Mouse (Mus musculus): Measurements from ENCODE around the gene Fbxw8. TPM values are rescaled to one million over a fixed set of nuclear protein-coding genes. Genes with fewer than 3 reads are reported as not detected.

The Fbxw8 gene
- total and polyA plus RNA-seq, 3 experiments: 26.1 to 34.0 (median 30.2) TPM

DNA sequence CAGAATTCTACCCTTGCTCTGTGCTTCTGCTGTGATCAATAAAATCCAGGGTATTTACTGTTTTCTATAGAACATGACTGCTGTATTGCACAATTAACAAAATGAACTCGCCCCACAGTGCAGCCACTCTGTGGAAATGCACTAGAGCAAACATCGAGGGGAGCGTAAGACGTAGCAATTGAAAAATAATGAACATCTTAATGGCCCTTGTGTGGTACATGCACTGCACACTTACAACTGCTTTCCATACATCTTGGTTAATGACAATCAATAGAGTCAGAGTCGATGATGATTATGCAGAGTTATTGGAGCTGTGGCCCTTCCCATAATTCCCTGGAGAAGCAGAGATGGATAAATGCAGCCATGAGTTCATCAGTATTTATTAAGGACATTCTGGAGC lies 36.3 kb downstream of the Fbxw8 start:
- no peak for TF ChIP-seq POLR2AphosphoS5 (IDR thresholded peaks at IDR 0.05; ENCODE audit: insufficient replicate concordance, low read depth, low read length)
- Histone ChIP-seq H3K4me3 (ENCODE audit: low read depth, low read length) (no peak overlapping the region), H3K36me3 (replicated peaks) (peaks cover 98% of the 10 kb centered on the region), H3K4me1 (ENCODE audit: insufficient read depth, low read depth, low read length) (no peaks in the 10 kb centered on the region), H3K27me3 (ENCODE audit: insufficient read depth, low read length) (no peaks in the 10 kb centered on the region), H3K9me3 (replicated peaks) (no peaks in the 10 kb centered on the region)
- DNase-seq (ENCODE audit: low spot score) (no peak), ATAC-seq (ENCODE audit: extremely low read depth, insufficient number of reproducible peaks, low FRiP score, poor library complexity, severe bottlenecking) (no peak)

DNA sequence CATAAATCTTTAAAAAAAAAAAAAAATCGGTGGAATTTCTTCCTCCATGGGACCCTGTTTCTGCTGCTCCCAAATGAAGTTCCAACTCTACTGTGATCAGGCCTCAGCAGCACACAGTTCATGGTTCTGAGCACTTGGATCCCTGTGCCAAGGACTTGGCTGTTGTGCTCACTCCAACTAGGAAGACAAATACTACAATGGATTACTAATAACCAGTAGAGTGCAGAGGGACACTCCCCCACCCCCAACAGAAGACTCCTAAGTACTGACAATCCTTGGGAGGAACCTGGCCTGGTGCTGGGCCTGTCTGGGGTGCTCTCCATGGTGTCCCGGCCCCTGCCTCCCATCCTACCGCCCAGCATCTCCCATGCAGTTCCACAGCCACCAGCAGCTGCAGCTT lies 36.9 kb downstream of the Fbxw8 start:
- Histone ChIP-seq H3K4me3 (ENCODE audit: low read depth, low read length) (no peak overlapping the region), H3K36me3 (replicated peaks) (peaks cover 98% of the 10 kb centered on the region), H3K9me3 (replicated peaks) (no peaks in the 10 kb centered on the region), H3K27me3 (ENCODE audit: insufficient read depth, low read length) (no peaks in the 10 kb centered on the region), H3K4me1 (ENCODE audit: insufficient read depth, low read depth, low read length) (no peaks in the 10 kb centered on the region)
- ATAC-seq (ENCODE audit: extremely low read depth, insufficient number of reproducible peaks, low FRiP score, poor library complexity, severe bottlenecking) (no peak), DNase-seq (ENCODE audit: low spot score) (no peak)
- no peak for TF ChIP-seq TAL1 (conservative IDR thresholded peaks at IDR 0.05; ENCODE audit: low read depth, low read length)
- no peak for TF ChIP-seq GATA1 (IDR thresholded peaks at IDR 0.05; ENCODE audit: borderline replicate concordance, low read length)
- no peak for TF ChIP-seq POLR2AphosphoS5 (IDR thresholded peaks at IDR 0.05; ENCODE audit: insufficient replicate concordance, low read depth, low read length)
- no peak for TF ChIP-seq GATA2 (IDR thresholded peaks at IDR 0.05; ENCODE audit: borderline replicate concordance, low read depth, low read length)
- TF ChIP-seq CTCF (IDR thresholded peaks at IDR 0.05; ENCODE audit: low read depth, low read length): no peak

DNA sequence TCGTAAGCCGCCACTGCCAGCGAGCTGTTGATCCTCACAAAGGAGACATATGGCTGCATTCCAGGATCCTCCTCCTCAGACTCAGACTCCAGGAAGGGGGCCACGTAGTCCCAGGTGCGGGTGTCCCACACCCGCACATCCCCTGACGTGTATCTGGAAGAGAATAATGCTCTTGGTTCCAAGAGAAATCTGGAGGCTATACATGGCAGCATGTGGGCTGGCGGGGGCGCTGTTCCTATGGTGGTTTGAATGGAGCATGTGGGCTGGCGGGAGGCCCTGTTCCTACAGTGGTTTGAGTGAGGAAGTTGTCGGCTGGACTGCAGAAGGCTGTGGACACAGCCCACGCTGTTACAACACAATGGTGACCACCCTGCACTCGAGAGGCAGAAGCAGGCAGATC lies 41.6 kb downstream of the Fbxw8 start:
- Histone ChIP-seq H3K27me3 (ENCODE audit: insufficient read depth, low read length) (no peaks in the 10 kb centered on the region), H3K4me3 (ENCODE audit: low read depth, low read length) (no peak overlapping the region), H3K9me3 (replicated peaks) (no peaks in the 10 kb centered on the region), H3K4me1 (ENCODE audit: insufficient read depth, low read depth, low read length) (no peaks in the 10 kb centered on the region), H3K36me3 (replicated peaks) (peaks cover 96% of the 10 kb centered on the region)
- no peak for DNase-seq (ENCODE audit: low spot score)
- no peak for TF ChIP-seq GATA2 (IDR thresholded peaks at IDR 0.05; ENCODE audit: borderline replicate concordance, low read depth, low read length)
- no peak for TF ChIP-seq POLR2AphosphoS5 (IDR thresholded peaks at IDR 0.05; ENCODE audit: insufficient replicate concordance, low read depth, low read length)
- no peak for TF ChIP-seq CTCF (IDR thresholded peaks at IDR 0.05; ENCODE audit: low read depth, low read length)
- TF ChIP-seq GATA1 (IDR thresholded peaks at IDR 0.05; ENCODE audit: borderline replicate concordance, low read length): no peak
- no peak for TF ChIP-seq TAL1 (conservative IDR thresholded peaks at IDR 0.05; ENCODE audit: low read depth, low read length)
- no peak for ATAC-seq (ENCODE audit: extremely low read depth, insufficient number of reproducible peaks, low FRiP score, poor library complexity, severe bottlenecking)

DNA sequence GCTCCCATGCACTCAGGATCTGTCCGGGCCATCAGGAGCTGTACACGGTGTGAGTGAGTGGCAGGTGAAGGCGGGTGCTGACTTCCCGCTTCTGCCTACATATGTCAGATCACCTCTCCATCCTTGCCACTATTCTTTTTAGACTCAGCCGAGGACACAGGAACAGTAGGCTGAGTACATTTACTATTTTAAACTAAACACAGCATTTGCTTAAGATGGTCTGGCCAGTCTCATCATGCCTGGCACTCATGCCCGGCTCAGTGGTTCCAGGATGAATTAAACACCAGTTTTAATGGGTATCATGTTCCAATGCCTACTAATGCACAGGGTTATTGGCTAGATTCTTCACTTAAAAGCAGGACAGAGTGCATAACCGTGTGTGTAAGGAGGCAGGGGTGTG lies 42.2 kb downstream of the Fbxw8 start:
- Histone ChIP-seq H3K4me3 (ENCODE audit: low read depth, low read length) (no peak overlapping the region), H3K27me3 (ENCODE audit: insufficient read depth, low read length) (no peaks in the 10 kb centered on the region), H3K36me3 (replicated peaks) (peaks cover 97% of the 10 kb centered on the region), H3K4me1 (ENCODE audit: insufficient read depth, low read depth, low read length) (no peaks in the 10 kb centered on the region), H3K9me3 (replicated peaks) (no peaks in the 10 kb centered on the region)
- no peak for DNase-seq (ENCODE audit: low spot score)
- ATAC-seq (ENCODE audit: extremely low read depth, insufficient number of reproducible peaks, low FRiP score, poor library complexity, severe bottlenecking): no peak
- TF ChIP-seq GATA2 (IDR thresholded peaks at IDR 0.05; ENCODE audit: borderline replicate concordance, low read depth, low read length) (no peak), CTCF (IDR thresholded peaks at IDR 0.05; ENCODE audit: low read depth, low read length) (no peak), POLR2AphosphoS5 (IDR thresholded peaks at IDR 0.05; ENCODE audit: insufficient replicate concordance, low read depth, low read length) (no peak), TAL1 (conservative IDR thresholded peaks at IDR 0.05; ENCODE audit: low read depth, low read length) (no peak), GATA1 (IDR thresholded peaks at IDR 0.05; ENCODE audit: borderline replicate concordance, low read length) (no peak)

DNA sequence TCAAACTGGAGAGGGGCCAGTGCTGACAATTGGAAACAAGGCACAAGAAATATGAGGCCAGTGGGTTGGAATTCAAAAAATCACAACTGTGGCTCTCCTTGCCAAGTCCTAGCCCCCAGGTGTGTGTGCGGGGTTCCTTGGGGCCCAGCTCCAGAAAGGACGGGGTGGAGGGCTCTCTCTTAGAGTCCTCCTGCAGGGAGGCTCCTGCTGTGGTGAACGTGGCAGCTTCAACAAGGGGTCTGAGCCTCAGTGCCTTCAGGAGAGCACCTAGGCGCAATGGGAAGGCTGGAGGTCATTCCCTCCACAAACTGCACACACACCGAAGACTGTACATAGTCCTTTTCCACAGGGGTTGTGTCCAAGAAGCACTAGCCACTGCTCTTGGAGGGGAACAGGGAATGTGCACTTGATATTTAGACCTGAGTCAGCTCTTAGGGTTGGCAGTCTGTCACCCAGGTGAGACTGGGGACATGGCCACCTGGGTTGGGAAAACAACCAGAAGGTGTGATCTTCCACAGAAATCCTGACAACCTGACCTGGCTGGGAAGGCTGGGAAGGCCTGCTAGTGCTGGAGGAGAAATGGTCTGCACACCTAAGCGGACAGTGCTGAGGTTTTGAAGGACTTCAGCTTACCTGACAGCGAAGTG lies 46.3 kb downstream of the Fbxw8 start:
- no peaks in the 10 kb centered on the region for H3K27me3 ChIP-seq (ENCODE audit: insufficient read depth, low read length)
- H3K36me3 ChIP-seq (replicated peaks): peaks cover 96% of the 10 kb centered on the region
- no peaks in the 10 kb centered on the region for H3K9me3 ChIP-seq (replicated peaks)
- no peak for DNase-seq (ENCODE audit: low spot score)
- no peak for ATAC-seq (ENCODE audit: extremely low read depth, insufficient number of reproducible peaks, low FRiP score, poor library complexity, severe bottlenecking)
- no peaks in the 10 kb centered on the region for H3K4me1 ChIP-seq (ENCODE audit: insufficient read depth, low read depth, low read length)
- no peak overlapping the region for H3K4me3 ChIP-seq (ENCODE audit: low read depth, low read length)
- no peak for TF ChIP-seq CTCF (IDR thresholded peaks at IDR 0.05; ENCODE audit: low read depth, low read length)

DNA sequence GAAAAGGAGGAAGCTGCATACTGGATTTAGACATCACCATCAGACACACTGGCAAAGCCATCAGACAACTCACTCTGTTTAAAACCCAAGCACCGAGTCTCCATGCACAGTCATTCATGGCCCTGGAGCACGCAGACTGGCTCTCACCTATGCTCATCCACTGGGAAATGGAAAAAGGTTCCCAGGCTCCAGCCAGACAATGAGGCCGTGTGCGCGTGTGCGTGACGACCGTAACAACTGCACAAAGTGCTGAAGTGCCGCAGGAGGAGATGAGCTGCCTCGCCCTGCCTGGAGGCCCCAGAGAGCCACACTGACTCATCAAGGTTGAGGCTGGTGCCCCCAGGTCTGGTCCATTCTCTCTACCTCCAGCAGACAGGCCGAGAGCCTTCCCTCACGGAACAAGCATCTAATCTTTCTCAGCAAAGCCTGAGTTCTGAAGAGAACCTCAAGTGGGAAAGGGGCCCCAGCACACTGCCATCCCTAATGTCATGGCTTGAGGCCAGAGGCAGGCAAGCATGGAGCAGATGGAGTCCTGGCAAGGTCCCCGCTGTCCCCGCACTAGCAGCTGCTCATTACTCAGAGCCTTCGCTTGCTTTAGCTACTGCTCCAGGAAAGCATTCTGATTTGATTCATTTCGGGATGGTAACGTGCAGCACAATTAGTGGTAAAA lies 47.0 kb downstream of the Fbxw8 start:
- no peak for ATAC-seq (ENCODE audit: extremely low read depth, insufficient number of reproducible peaks, low FRiP score, poor library complexity, severe bottlenecking)
- H3K4me1 ChIP-seq (ENCODE audit: insufficient read depth, low read depth, low read length): no peaks in the 10 kb centered on the region
- no peaks in the 10 kb centered on the region for H3K27me3 ChIP-seq (ENCODE audit: insufficient read depth, low read length)
- H3K4me3 ChIP-seq (ENCODE audit: low read depth, low read length): no peak overlapping the region
- peaks cover 94% of the 10 kb centered on the region for H3K36me3 ChIP-seq (replicated peaks)
- H3K9me3 ChIP-seq (replicated peaks): no peaks in the 10 kb centered on the region
- no peak for DNase-seq (ENCODE audit: low spot score)
- TF ChIP-seq POLR2AphosphoS5 (IDR thresholded peaks at IDR 0.05; ENCODE audit: insufficient replicate concordance, low read depth, low read length): no peak
- no peak for TF ChIP-seq TAL1 (conservative IDR thresholded peaks at IDR 0.05; ENCODE audit: low read depth, low read length)
- TF ChIP-seq GATA2 (IDR thresholded peaks at IDR 0.05; ENCODE audit: borderline replicate concordance, low read depth, low read length): no peak
- no peak for TF ChIP-seq GATA1 (IDR thresholded peaks at IDR 0.05; ENCODE audit: borderline replicate concordance, low read length)
- no peak for TF ChIP-seq CTCF (IDR thresholded peaks at IDR 0.05; ENCODE audit: low read depth, low read length)

Measured in G1E (cell line).